Mouse (Mus musculus): ENCODE results near the gene Cd3g.

GRCm38 (mm10) chr9:44921543-44921942 is 58.7 kb downstream of the Cd3g start:
- 0 out of 2 replicates have a peak, but pooled peaks have one; percentile 9 for TF ChIP-seq CTCF (IDR thresholded peaks at IDR 0.05)
- no peak for TF ChIP-seq EP300 (IDR thresholded peaks at IDR 0.05)

All from lung, postnatal 0 days (tissue).